Comparison of ENCODE assay signal across 9 mouse cellular contexts in the genomic region with DNA sequence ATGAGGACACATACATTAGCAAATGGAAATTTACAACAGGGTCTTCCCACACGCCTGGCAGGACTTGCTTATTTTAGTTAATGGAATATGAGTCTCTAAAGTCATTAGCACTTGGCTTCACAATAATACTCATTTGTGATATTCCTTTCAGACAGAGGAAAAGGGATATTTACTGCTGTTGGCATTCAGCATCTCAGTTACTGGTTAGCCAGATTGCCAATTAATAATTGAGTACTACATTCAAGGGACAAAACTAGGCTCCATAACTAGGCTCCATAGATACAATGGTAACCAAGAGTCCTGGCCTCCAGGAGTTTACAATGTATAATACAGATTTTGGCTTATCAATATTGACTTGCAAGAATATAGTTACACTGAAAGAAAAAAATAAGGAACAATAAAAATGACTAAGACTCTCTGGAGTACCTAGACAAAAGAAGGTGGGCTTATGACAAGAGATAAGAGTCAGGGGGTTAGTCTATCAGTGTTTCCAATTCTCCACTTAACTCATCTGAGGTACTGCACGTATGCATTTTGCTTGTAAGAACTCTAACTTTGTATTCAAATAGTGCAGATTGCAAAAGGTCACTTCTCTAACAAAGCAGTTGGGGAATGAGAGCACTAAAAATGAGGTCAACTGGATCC. TPM values are rescaled to one million over a fixed set of nuclear protein-coding genes. Genes with fewer than 3 reads are reported as not detected.
DNase-seq lines count a peak whose midpoint lies in the region; ATAC-seq and TF ChIP-seq lines count a peak whose summit lies in the region.
"Had no signal": no experiment of that assay in that cellular context is flagged by ENCODE, and none has a peak within 500 bp of the region (broad histone marks: within the 10 kb centered on the region; RNA-seq: fewer than 3 reads in every experiment).

No protein-coding gene starts in this region.

- ATAC-seq in forebrain, embryonic 11.5 days (replicated peaks; ENCODE audit: low FRiP score): no peak
- no peak for ATAC-seq in intestine, postnatal 0 days
- ATAC-seq in neural tube, embryonic 13.5 days (ENCODE audit: low read depth): no peak
- ATAC-seq: activated CD4-positive, CD25-positive, alpha-beta regulatory T cell, adult 4 months had no signal

- H3K36me3 ChIP-seq in forebrain, embryonic 11.5 days (ENCODE audit: control insufficient read depth, insufficient read depth, low read length): no peaks in the 10 kb centered on the region
- H3K36me3 ChIP-seq in intestine, postnatal 0 days (ENCODE audit: control insufficient read depth, insufficient read depth): no peaks in the 10 kb centered on the region
- no peaks in the 10 kb centered on the region for H3K36me3 ChIP-seq in neural tube, embryonic 13.5 days

- peak overlapping the region; percentile 97; the same call in 1 of the 2 replicates for H3K9ac ChIP-seq in forebrain, embryonic 11.5 days (ENCODE audit: low read length)
- H3K9ac ChIP-seq in intestine, postnatal 0 days (ENCODE audit: low read depth, low read length): no peak overlapping the region
- H3K9ac ChIP-seq in neural tube, embryonic 13.5 days: peak overlapping the region; percentile 98

- TF ChIP-seq CTCF in lung, adult 2 months (IDR thresholded peaks at IDR 0.05; ENCODE audit: insufficient read depth, low read length): no peak
- TF ChIP-seq CTCF in intestine, postnatal 0 days (IDR thresholded peaks at IDR 0.05; ENCODE audit: low read depth): no peak

- WGBS in lung, adult 2 months: 53% methylated on average over 2 of the region's 2 CpGs
- WGBS in forebrain, embryonic 11.5 days: 75% methylated on average over 2 of the region's 2 CpGs
- 43% methylated on average over 2 of the region's 2 CpGs for WGBS in intestine, postnatal 0 days
- whole genome bisulfite sequencing in neural tube, embryonic 13.5 days: 50% methylated on average over 2 of the region's 2 CpGs

- H3K4me1 ChIP-seq in lung, adult 2 months (ENCODE audit: control insufficient read depth, insufficient read depth, low read length): peaks cover 23% of the 10 kb centered on the region
- H3K4me1 ChIP-seq in forebrain, embryonic 11.5 days (replicated peaks; ENCODE audit: control insufficient read depth, insufficient read depth, low read length): peaks cover 5% of the 10 kb centered on the region; the same call in 1 of the 2 replicates
- peaks cover 14% of the 10 kb centered on the region; the same call in 1 of the 2 replicates for H3K4me1 ChIP-seq in intestine, postnatal 0 days (replicated peaks; ENCODE audit: control insufficient read depth, insufficient read depth, low read length)
- H3K4me1 ChIP-seq in neural tube, embryonic 13.5 days (replicated peaks): peaks cover 64% of the 10 kb centered on the region

- no peak for TF ChIP-seq POLR2A in lung, adult 2 months (IDR thresholded peaks at IDR 0.05; ENCODE audit: borderline replicate concordance, extremely low read depth, low read depth, low read length)

- no peak overlapping the region for H3K27ac ChIP-seq in forebrain, embryonic 11.5 days (ENCODE audit: low read depth, low read length)
- H3K27ac ChIP-seq in intestine, postnatal 0 days (ENCODE audit: low read depth, low read length): no peak overlapping the region
- H3K27ac ChIP-seq in neural tube, embryonic 13.5 days (replicated peaks): no peak overlapping the region

- H3K9me3 ChIP-seq in forebrain, embryonic 11.5 days (ENCODE audit: control insufficient read depth, low read length): no peaks in the 10 kb centered on the region
- H3K9me3 ChIP-seq in intestine, postnatal 0 days (ENCODE audit: control insufficient read depth): no peaks in the 10 kb centered on the region
- no peaks in the 10 kb centered on the region for H3K9me3 ChIP-seq in neural tube, embryonic 13.5 days

- no peaks in the 10 kb centered on the region for H3K27me3 ChIP-seq in forebrain, embryonic 11.5 days (ENCODE audit: control insufficient read depth, insufficient read depth, low read length)
- H3K27me3 ChIP-seq in intestine, postnatal 0 days (replicated peaks; ENCODE audit: control insufficient read depth, insufficient read depth, low read length): no peaks in the 10 kb centered on the region
- no peaks in the 10 kb centered on the region for H3K27me3 ChIP-seq in neural tube, embryonic 13.5 days

- DNase-seq in lung, adult 2 months: no peak
- DNase-seq in lung, postnatal 36 days: no peak
- DNase-seq in forebrain, embryonic 11.5 days (ENCODE audit: low spot score): no peak
- no peak for DNase-seq in ovary, postnatal 10 days (ENCODE audit: low spot score)
- no peak for DNase-seq in left cerebral cortex, adult 8-10 months (ENCODE audit: low spot score in 2 of 2)
- no peak for DNase-seq in thymus, postnatal 36 days

- H3K4me2 ChIP-seq in forebrain, embryonic 11.5 days (ENCODE audit: low read depth, low read length, severe bottlenecking): peak overlapping the region; percentile 64
- H3K4me2 ChIP-seq in intestine, postnatal 0 days (replicated peaks; ENCODE audit: low read depth): peak overlapping the region; percentile 77
- H3K4me2 ChIP-seq in neural tube, embryonic 13.5 days: peak overlapping the region; percentile 80

- peak overlapping the region; percentile 11 for H3K4me3 ChIP-seq in lung, adult 2 months (replicated peaks; ENCODE audit: extremely low read depth, low read depth, low read length)
- H3K4me3 ChIP-seq in forebrain, embryonic 11.5 days (ENCODE audit: low read depth, low read length): peak overlapping the region; percentile 91
- no peak overlapping the region for H3K4me3 ChIP-seq in intestine, postnatal 0 days (ENCODE audit: low read depth, low read length)
- H3K4me3 ChIP-seq in neural tube, embryonic 13.5 days: peak overlapping the region; percentile 88

RNA-seq across cellular contexts. Expression of a gene that starts 2.0 kb away (rescaled TPM):
- polyA plus RNA-seq in lung, adult 2 months (2012; rRNA removed): 33.7 and 53.1 TPM in 2 replicates
- polyA plus RNA-seq in forebrain, embryonic 11.5 days (2014; fragmentation: Nextera tagmentation; extraction: Ambion mirVana): 122 and 127 TPM in 2 replicates
- polyA plus RNA-seq in intestine, postnatal 0 days (2015; fragmentation: Nextera tagmentation; extraction: Ambion mirVana): 37.8 and 39.0 TPM in 2 replicates
- polyA plus RNA-seq in neural tube, embryonic 13.5 days (2015; fragmentation: Nextera tagmentation; extraction: Ambion mirVana): 100 and 109 TPM in 2 replicates
- total RNA-seq in left cerebral cortex, adult 8-10 months (2022): 100 to 1,000 TPM; 308 to 354 (median 335) TPM
